Mouse (Mus musculus) brain, embryonic 14.5 days (tissue): Measurements from ENCODE around the gene Ctrc. TPM values are rescaled to one million over a fixed set of nuclear protein-coding genes. Genes with fewer than 3 reads are reported as not detected.

Experiments
- DNase-seq: peaks from one replicate; pipeline ENCODE4 v3.0.0-alpha.2; 2011; ENCODE audit warnings: low read depth
- CTCF ChIP-seq: fragments of 200-500 bp; IDR thresholded peaks from 2 replicates; pipeline ENCODE4 v1.5.1; 2012; ENCODE audit warnings: inconsistent platforms, mild to moderate bottlenecking, moderate library complexity, borderline replicate concordance; ENCODE audit not compliant: insufficient read depth, insufficient read length; ENCODE audit errors: extremely low read depth
- POLR2A ChIP-seq: fragments of 200-500 bp; IDR thresholded peaks from 2 replicates; pipeline ENCODE4 v1.6.1; 2012; ENCODE audit warnings: mild to moderate bottlenecking, inconsistent platforms, borderline replicate concordance; ENCODE audit not compliant: poor library complexity, insufficient read depth, insufficient read length, severe bottlenecking; ENCODE audit errors: extremely low read depth
- polyA plus RNA-seq: library from polyadenylated mRNA; depleted of rRNA; stranded (reverse); fragments of >200 nt; gene quantifications from 2 replicates; pipeline ENCODE4 v1.2.3, GENCODE M21; 2012

Ctrc gene
- polyA plus RNA-seq, 1 experiment: not detected

- no peak for DNase-seq
- TF ChIP-seq POLR2A (no peak), CTCF (no peak)
Measured at GRCm38 (mm10) chr4:141831361-141831760, 14.8 kb downstream of the Ctrc start.

- DNase-seq: no peak
- TF ChIP-seq CTCF (no peak), POLR2A (no peak)
Measured at GRCm38 (mm10) chr4:141830381-141830780, 15.8 kb downstream of the Ctrc start.

- TF ChIP-seq POLR2A: no peak
- no peak for TF ChIP-seq CTCF
- DNase-seq: no peak
Measured at GRCm38 (mm10) chr4:141828177-141828576, 18.0 kb downstream of the Ctrc start.

GRCm38 (mm10) chr4:141827401-141827800 lies 18.8 kb downstream of the Ctrc start:
- TF ChIP-seq POLR2A (no peak), CTCF (no peak)
- DNase-seq: no peak

GRCm38 (mm10) chr4:141826060-141826459 lies 20.1 kb downstream of the Ctrc start, which contains the start of gene Cela2a:
Cela2a (minus strand) TSS chr4:141826160.
- TF ChIP-seq POLR2A (no peak), CTCF (no peak)
- DNase-seq: no peak

GRCm38 (mm10) chr4:141822979-141823378 lies 23.2 kb downstream of the Ctrc start:
- peak; percentile 9 for DNase-seq
- TF ChIP-seq CTCF: no peak
- TF ChIP-seq POLR2A: no peak

GRCm38 (mm10) chr4:141822089-141822488 lies 24.1 kb downstream of the Ctrc start:
- no peak for DNase-seq
- TF ChIP-seq POLR2A: no peak
- TF ChIP-seq CTCF: peak; percentile 25; the same call in 1 of the 2 replicates

GRCm38 (mm10) chr4:141821178-141821577 lies 25.0 kb downstream of the Ctrc start:
- no peak for DNase-seq
- TF ChIP-seq CTCF (no peak), POLR2A (no peak)

GRCm38 (mm10) chr4:141819316-141819715 lies 26.8 kb downstream of the Ctrc start:
- DNase-seq: no peak
- TF ChIP-seq CTCF (no peak), POLR2A (no peak)

- TF ChIP-seq CTCF (no peak), POLR2A (no peak)
- DNase-seq: no peak
Measured at GRCm38 (mm10) chr4:141818861-141819260, 27.3 kb downstream of the Ctrc start.

- no peak for TF ChIP-seq CTCF
- TF ChIP-seq POLR2A: no peak
- DNase-seq: no peak
Measured at GRCm38 (mm10) chr4:141817706-141818105, 28.5 kb downstream of the Ctrc start.

- no peak for TF ChIP-seq CTCF
- peak; percentile 10 for DNase-seq
Measured at GRCm38 (mm10) chr4:141816776-141817655, 29.1 kb downstream of the Ctrc start.

GRCm38 (mm10) chr4:141816267-141816666 lies 29.9 kb downstream of the Ctrc start:
- DNase-seq: peak; percentile 42
- no peak for TF ChIP-seq POLR2A
